Mouse (Mus musculus): ENCODE data around the gene Xiap. TPM values are rescaled to one million over a fixed set of nuclear protein-coding genes. Genes with fewer than 3 reads are reported as not detected.

Gene Xiap
- polyA plus RNA-seq, 1 experiment from 2014 or later, result 22.8 TPM

- 48% methylated on average over 8 of the region's 8 CpGs for WGBS
- H3K4me2 ChIP-seq (replicated peaks; ENCODE audit: low read depth, low read length), result no peak overlapping the region
- peak; percentile 75; the same call in 1 of the 2 replicates for ATAC-seq (ENCODE audit: insufficient number of reproducible peaks, insufficient read depth, low FRiP score, low read depth)
Observed at GRCm38 (mm10) chrX:42033111-42033693, 26.3 kb upstream of the Xiap start.

GRCm38 (mm10) chrX:42033911-42034310 lies 25.6 kb upstream of the Xiap start:
- no peaks in the 10 kb centered on the region for H3K4me1 ChIP-seq (ENCODE audit: control insufficient read depth, insufficient read depth, low read length)
- H3K36me3 ChIP-seq (ENCODE audit: control insufficient read depth, insufficient read depth, low read length), result no peaks in the 10 kb centered on the region
- no peak overlapping the region for H3K9ac ChIP-seq (replicated peaks; ENCODE audit: low read depth, low read length)
- no peaks in the 10 kb centered on the region for H3K9me3 ChIP-seq (ENCODE audit: control insufficient read depth, low read depth, low read length)
- H3K4me2 ChIP-seq (replicated peaks; ENCODE audit: low read depth, low read length), result no peak overlapping the region
- no peak overlapping the region for H3K27ac ChIP-seq (ENCODE audit: low read length)
- no peaks in the 10 kb centered on the region for H3K27me3 ChIP-seq (ENCODE audit: control insufficient read depth, insufficient read depth, low read length)
- ATAC-seq (ENCODE audit: insufficient number of reproducible peaks, insufficient read depth, low FRiP score, low read depth), result no peak
- H3K4me3 ChIP-seq (ENCODE audit: low read depth, low read length), result no peak overlapping the region
- WGBS, result 65% methylated on average over 7 of the region's 7 CpGs

More at GRCm38 (mm10) chrX:42033111-42033693, 26.3 kb upstream of the Xiap start:
- Histone ChIP-seq H3K4me3 (ENCODE audit: low read depth, low read length) (no peak overlapping the region), H3K4me1 (ENCODE audit: control insufficient read depth, insufficient read depth, low read length) (no peaks in the 10 kb centered on the region), H3K9me3 (ENCODE audit: control insufficient read depth, low read depth, low read length) (no peaks in the 10 kb centered on the region), H3K27ac (ENCODE audit: low read length) (no peak overlapping the region), H3K36me3 (ENCODE audit: control insufficient read depth, insufficient read depth, low read length) (no peaks in the 10 kb centered on the region), H3K27me3 (ENCODE audit: control insufficient read depth, insufficient read depth, low read length) (no peaks in the 10 kb centered on the region), H3K9ac (replicated peaks; ENCODE audit: low read depth, low read length) (no peak overlapping the region)

GRCm38 (mm10) chrX:42039481-42039880 lies 20.0 kb upstream of the Xiap start:
- Histone ChIP-seq H3K9ac (replicated peaks; ENCODE audit: low read depth, low read length) (no peak overlapping the region), H3K4me3 (ENCODE audit: low read depth, low read length) (no peak overlapping the region), H3K9me3 (ENCODE audit: control insufficient read depth, low read depth, low read length) (no peaks in the 10 kb centered on the region), H3K4me1 (ENCODE audit: control insufficient read depth, insufficient read depth, low read length) (no peaks in the 10 kb centered on the region), H3K36me3 (ENCODE audit: control insufficient read depth, insufficient read depth, low read length) (no peaks in the 10 kb centered on the region), H3K27ac (ENCODE audit: low read length) (no peak overlapping the region), H3K27me3 (ENCODE audit: control insufficient read depth, insufficient read depth, low read length) (no peaks in the 10 kb centered on the region), H3K4me2 (replicated peaks; ENCODE audit: low read depth, low read length) (no peak overlapping the region)
- ATAC-seq (ENCODE audit: insufficient number of reproducible peaks, insufficient read depth, low FRiP score, low read depth), result no peak
- WGBS, result 83% methylated on average over 5 of the region's 6 CpGs

- Histone ChIP-seq H3K4me1 (ENCODE audit: control insufficient read depth, insufficient read depth, low read length) (no peaks in the 10 kb centered on the region), H3K36me3 (ENCODE audit: control insufficient read depth, insufficient read depth, low read length) (no peaks in the 10 kb centered on the region), H3K9ac (replicated peaks; ENCODE audit: low read depth, low read length) (no peak overlapping the region), H3K27ac (ENCODE audit: low read length) (no peak overlapping the region), H3K4me3 (ENCODE audit: low read depth, low read length) (no peak overlapping the region), H3K9me3 (ENCODE audit: control insufficient read depth, low read depth, low read length) (no peaks in the 10 kb centered on the region), H3K27me3 (ENCODE audit: control insufficient read depth, insufficient read depth, low read length) (no peaks in the 10 kb centered on the region), H3K4me2 (replicated peaks; ENCODE audit: low read depth, low read length) (no peak overlapping the region)
- WGBS, result 66% methylated on average over 7 of the region's 7 CpGs
- no peak for ATAC-seq (ENCODE audit: insufficient number of reproducible peaks, insufficient read depth, low FRiP score, low read depth)
Observed at GRCm38 (mm10) chrX:42044935-42045334, 14.5 kb upstream of the Xiap start.

GRCm38 (mm10) chrX:42050652-42051643 lies 8.5 kb upstream of the Xiap start:
- Histone ChIP-seq H3K36me3 (ENCODE audit: control insufficient read depth, insufficient read depth, low read length) (no peaks in the 10 kb centered on the region), H3K27me3 (ENCODE audit: control insufficient read depth, insufficient read depth, low read length) (no peaks in the 10 kb centered on the region), H3K27ac (ENCODE audit: low read length) (no peak overlapping the region), H3K9ac (replicated peaks; ENCODE audit: low read depth, low read length) (no peak overlapping the region), H3K9me3 (ENCODE audit: control insufficient read depth, low read depth, low read length) (no peaks in the 10 kb centered on the region), H3K4me1 (ENCODE audit: control insufficient read depth, insufficient read depth, low read length) (no peaks in the 10 kb centered on the region), H3K4me3 (ENCODE audit: low read depth, low read length) (no peak overlapping the region), H3K4me2 (replicated peaks; ENCODE audit: low read depth, low read length) (no peak overlapping the region)
- 63% methylated on average over 5 of the region's 5 CpGs for WGBS
- no peak for ATAC-seq (ENCODE audit: insufficient number of reproducible peaks, insufficient read depth, low FRiP score, low read depth)

DNA sequence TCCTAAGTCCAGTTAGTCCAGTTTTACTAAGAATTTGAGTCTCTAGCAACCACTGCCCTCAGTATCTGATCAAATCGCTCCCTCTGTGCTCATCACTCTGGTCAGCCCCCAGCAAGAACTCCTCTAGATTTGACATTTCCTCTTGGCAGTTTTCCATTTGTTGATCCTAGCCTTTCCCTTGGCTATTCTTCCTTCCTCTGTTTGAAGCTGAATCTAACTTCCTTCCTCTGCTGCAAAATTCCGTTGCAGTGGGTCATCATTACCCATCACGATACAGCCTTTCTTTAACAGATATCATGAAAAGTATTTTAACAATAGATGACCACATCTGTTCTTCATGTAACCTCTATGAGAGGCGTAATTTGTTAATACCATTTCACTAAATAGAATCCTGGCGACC lies 2.5 kb upstream of the Xiap start:
- Histone ChIP-seq H3K27ac (ENCODE audit: low read length) (no peak overlapping the region), H3K4me3 (ENCODE audit: low read depth, low read length) (no peak overlapping the region), H3K9ac (replicated peaks; ENCODE audit: low read depth, low read length) (no peak overlapping the region), H3K4me2 (replicated peaks; ENCODE audit: low read depth, low read length) (no peak overlapping the region), H3K27me3 (ENCODE audit: control insufficient read depth, insufficient read depth, low read length) (no peaks in the 10 kb centered on the region), H3K4me1 (ENCODE audit: control insufficient read depth, insufficient read depth, low read length) (no peaks in the 10 kb centered on the region), H3K36me3 (ENCODE audit: control insufficient read depth, insufficient read depth, low read length) (no peaks in the 10 kb centered on the region), H3K9me3 (ENCODE audit: control insufficient read depth, low read depth, low read length) (no peaks in the 10 kb centered on the region)
- ATAC-seq (ENCODE audit: insufficient number of reproducible peaks, insufficient read depth, low FRiP score, low read depth), result no peak
- 62% methylated on average over 5 of the region's 5 CpGs for WGBS

- Histone ChIP-seq H3K27ac (ENCODE audit: low read length) (no peak overlapping the region), H3K9me3 (ENCODE audit: control insufficient read depth, low read depth, low read length) (no peaks in the 10 kb centered on the region), H3K4me3 (ENCODE audit: low read depth, low read length) (no peak overlapping the region), H3K4me1 (ENCODE audit: control insufficient read depth, insufficient read depth, low read length) (no peaks in the 10 kb centered on the region), H3K36me3 (ENCODE audit: control insufficient read depth, insufficient read depth, low read length) (no peaks in the 10 kb centered on the region), H3K9ac (replicated peaks; ENCODE audit: low read depth, low read length) (no peak overlapping the region), H3K4me2 (replicated peaks; ENCODE audit: low read depth, low read length) (no peak overlapping the region), H3K27me3 (ENCODE audit: control insufficient read depth, insufficient read depth, low read length) (no peaks in the 10 kb centered on the region)
- 85% methylated on average over 4 of the region's 4 CpGs for WGBS
- no peak for ATAC-seq (ENCODE audit: insufficient number of reproducible peaks, insufficient read depth, low FRiP score, low read depth)
Observed at GRCm38 (mm10) chrX:42057873-42058272, 1.6 kb upstream of the Xiap start.

GRCm38 (mm10) chrX:42063621-42064020 lies 4.1 kb downstream of the Xiap start:
- H3K27ac ChIP-seq (ENCODE audit: low read length), result no peak overlapping the region
- no peak overlapping the region for H3K9ac ChIP-seq (replicated peaks; ENCODE audit: low read depth, low read length)
- 58% methylated on average over 1 of the region's 1 CpGs for WGBS
- H3K9me3 ChIP-seq (ENCODE audit: control insufficient read depth, low read depth, low read length), result no peaks in the 10 kb centered on the region
- H3K4me1 ChIP-seq (ENCODE audit: control insufficient read depth, insufficient read depth, low read length), result no peaks in the 10 kb centered on the region
- no peak overlapping the region for H3K4me2 ChIP-seq (replicated peaks; ENCODE audit: low read depth, low read length)
- H3K4me3 ChIP-seq (ENCODE audit: low read depth, low read length), result no peak overlapping the region
- ATAC-seq (ENCODE audit: insufficient number of reproducible peaks, insufficient read depth, low FRiP score, low read depth), result no peak
- H3K27me3 ChIP-seq (ENCODE audit: control insufficient read depth, insufficient read depth, low read length), result no peaks in the 10 kb centered on the region
- no peaks in the 10 kb centered on the region for H3K36me3 ChIP-seq (ENCODE audit: control insufficient read depth, insufficient read depth, low read length)

All from stomach, embryonic 14.5 days (tissue).